ENCODE assay signal across 8 mouse cellular contexts in genomic region chr10:33950803-33951583, GRCm38 (mm10). TPM values are rescaled to one million over a fixed set of nuclear protein-coding genes. Genes with fewer than 3 reads are reported as not detected.
DNase-seq lines count a peak whose midpoint lies in the region; ATAC-seq lines count a peak whose summit lies in the region.

Gene Zup1 (minus strand): TSS chr10:33951269.

- ATAC-seq in megakaryocyte progenitor cell, adult 5-6 weeks (replicated peaks; ENCODE audit: poor library complexity): peak; percentile 99

- peak; percentile 88 for DNase-seq in adipocyte (ENCODE audit: low spot score)
- peak; percentile 93 for DNase-seq in embryo, embryonic 10 days (ENCODE audit: low spot score)
- DNase-seq in gastrocnemius, postnatal 10 days: peak; percentile 72
- peak; percentile 95 for DNase-seq in induced T-regulatory cell, adult 2 months (ENCODE audit: low read depth)
- peak; percentile 37 to 86 for DNase-seq in left cerebral cortex, adult 9 months (ENCODE audit: low spot score in 2 of 2)
- DNase-seq in right cerebral cortex, postnatal 14 days: peak; percentile 71
- DNase-seq in urinary bladder, postnatal 36 days (ENCODE audit: low spot score in 2 of 2): peak; percentile 67 to 82

RNA-seq across cellular contexts. Expression of gene Zup1, which starts in this region (rescaled TPM):
- total RNA-seq in gastrocnemius, postnatal 10 days (2021): 1 to 10 TPM; 5.0 to 9.6 TPM
- total RNA-seq in megakaryocyte progenitor cell, adult 5-6 weeks (2015): 26.6 and 35.2 TPM in 2 replicates
- 26.3 and 39.5 TPM in 2 replicates for total RNA-seq in megakaryocyte progenitor cell, adult 5-6 weeks (2017)

Comparison
In these comparisons a context has a peak if more than half of its experiments do, and no peak if none do; other contexts are left out.
1. Peak in every context shown above with its lines: DNase-seq and ATAC-seq.